Mouse (Mus musculus): ENCODE data around the gene Gm49027.
A peak's percentile ranks its signal among the peaks of the same experiment; 100 is the strongest.

Gm49027 gene

GRCm38 (mm10) chr5:123501973-123502372 lies 23.3 kb downstream of the Gm49027 start:
- no peak for DNase-seq (ENCODE audit: low spot score in 2 of 2)

GRCm38 (mm10) chr5:123499717-123500116 lies 25.6 kb downstream of the Gm49027 start:
- DNase-seq (ENCODE audit: low spot score in 2 of 2), result no peak

- peak in 1 of 2 experiments; percentile 32 for DNase-seq (ENCODE audit: low spot score in 2 of 2)
Observed at GRCm38 (mm10) chr5:123489935-123490334, 35.4 kb downstream of the Gm49027 start.

GRCm38 (mm10) chr5:123489112-123489785 lies 36.0 kb downstream of the Gm49027 start, which contains the start of the genes Lrrc43 and Il31:
TSS of gene Lrrc43 (plus strand) at chr5:123489305.
TSS of gene Il31 (minus strand) at chr5:123489489.
- DNase-seq (ENCODE audit: low spot score in 2 of 2), result no peak

- no peak for DNase-seq (ENCODE audit: low spot score in 2 of 2)
Observed at GRCm38 (mm10) chr5:123487659-123488395, 37.5 kb downstream of the Gm49027 start.

GRCm38 (mm10) chr5:123473817-123474216 lies 51.5 kb downstream of the Gm49027 start:
- DNase-seq (ENCODE audit: low spot score in 2 of 2), result no peak

- no peak for DNase-seq (ENCODE audit: low spot score in 2 of 2)
Observed at GRCm38 (mm10) chr5:123470784-123471400, 54.4 kb downstream of the Gm49027 start.

- no peak for DNase-seq (ENCODE audit: low spot score in 2 of 2)
Observed at GRCm38 (mm10) chr5:123464638-123465037, 60.6 kb downstream of the Gm49027 start.
